Mouse (Mus musculus) C2C12 (cell line): ENCODE results near the gene Tmcc3.

Experiments used
- CTCF ChIP-seq: IDR thresholded peaks from one replicate; pipeline ENCODE4 v1.5.1; 2011; ENCODE audit not compliant: control insufficient read depth, insufficient read depth, insufficient read length
- FOSL1 ChIP-seq: IDR thresholded peaks from one replicate; pipeline ENCODE4 v1.8.0; 2011; ENCODE audit warnings: mild to moderate bottlenecking, low read length; ENCODE audit not compliant: poor library complexity, insufficient read depth, severe bottlenecking

- TF ChIP-seq CTCF, result no peak
- no peak for TF ChIP-seq FOSL1
Measured at GRCm38 (mm10) chr10:94383565-94383964, 71.8 kb downstream of the Tmcc3 start.
